Mouse (Mus musculus): ENCODE results near the gene Ppargc1a.

The Ppargc1a gene

GRCm38 (mm10) chr5:51552483-51553091 lies 14.9 kb downstream of the Ppargc1a start:
- peak; percentile 90 for DNase-seq (ENCODE audit: inconsistent ontology term)

- peak; percentile 33 for DNase-seq (ENCODE audit: inconsistent ontology term)
Measured at GRCm38 (mm10) chr5:51551852-51552482, 15.6 kb downstream of the Ppargc1a start.

DNA sequence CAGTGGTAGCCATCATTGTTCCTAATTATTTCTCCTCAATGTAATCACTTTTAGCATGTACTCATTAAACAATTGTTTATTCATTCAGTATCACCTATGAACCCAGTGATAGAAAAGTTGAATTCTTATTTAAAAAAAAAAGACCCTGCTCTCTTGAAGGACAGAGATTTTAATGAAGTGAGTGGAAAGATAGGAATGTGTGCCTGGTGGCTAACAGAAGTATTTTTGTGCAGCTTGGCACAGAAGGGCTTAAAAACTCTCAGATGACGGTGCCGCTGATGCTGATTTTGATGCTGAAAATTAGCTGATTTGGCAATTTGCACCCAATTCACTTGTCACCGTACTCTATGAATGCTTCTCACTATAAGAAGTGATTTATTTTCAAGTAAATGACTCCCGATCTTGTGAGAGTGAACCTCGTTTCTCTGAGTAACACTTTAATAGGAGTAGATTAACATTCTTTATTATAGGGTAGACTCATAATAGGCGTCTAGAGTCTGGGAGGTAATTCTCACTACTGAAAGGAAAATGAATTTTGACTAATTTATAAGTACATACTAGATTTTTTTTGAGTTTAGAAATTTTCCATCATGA lies 20.0 kb downstream of the Ppargc1a start:
- peak; percentile 79 for DNase-seq (ENCODE audit: inconsistent ontology term)

GRCm38 (mm10) chr5:51546817-51547216 lies 20.7 kb downstream of the Ppargc1a start:
- DNase-seq (ENCODE audit: inconsistent ontology term), result no peak

- peak; percentile 55 for DNase-seq (ENCODE audit: inconsistent ontology term)
Measured at GRCm38 (mm10) chr5:51545133-51546049, 22.1 kb downstream of the Ppargc1a start.

GRCm38 (mm10) chr5:51544141-51544735 lies 23.3 kb downstream of the Ppargc1a start:
- DNase-seq (ENCODE audit: inconsistent ontology term), result peak; percentile 84

DNA sequence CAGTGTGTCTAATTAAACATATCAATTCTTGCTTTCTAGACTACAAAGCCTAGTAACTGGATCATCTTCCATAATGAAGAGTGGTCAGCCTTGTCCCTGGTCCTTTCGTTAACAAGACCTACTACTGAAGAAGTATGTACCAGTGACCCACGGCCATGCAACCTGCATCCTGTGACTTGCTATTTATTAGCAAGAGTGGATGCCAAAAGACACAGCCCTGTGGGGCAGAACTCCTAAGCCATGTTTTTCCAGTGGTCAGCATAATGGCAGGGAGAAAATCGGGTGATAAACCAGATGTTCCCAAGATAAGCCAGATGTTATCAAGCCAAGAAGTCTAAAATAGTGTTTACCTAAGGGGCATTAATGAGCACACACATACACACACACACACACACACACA lies 26.0 kb downstream of the Ppargc1a start:
- no peak for DNase-seq (ENCODE audit: inconsistent ontology term)

- DNase-seq (ENCODE audit: inconsistent ontology term), result peak; percentile 45
Measured at GRCm38 (mm10) chr5:51540816-51541215, 26.7 kb downstream of the Ppargc1a start.

DNA sequence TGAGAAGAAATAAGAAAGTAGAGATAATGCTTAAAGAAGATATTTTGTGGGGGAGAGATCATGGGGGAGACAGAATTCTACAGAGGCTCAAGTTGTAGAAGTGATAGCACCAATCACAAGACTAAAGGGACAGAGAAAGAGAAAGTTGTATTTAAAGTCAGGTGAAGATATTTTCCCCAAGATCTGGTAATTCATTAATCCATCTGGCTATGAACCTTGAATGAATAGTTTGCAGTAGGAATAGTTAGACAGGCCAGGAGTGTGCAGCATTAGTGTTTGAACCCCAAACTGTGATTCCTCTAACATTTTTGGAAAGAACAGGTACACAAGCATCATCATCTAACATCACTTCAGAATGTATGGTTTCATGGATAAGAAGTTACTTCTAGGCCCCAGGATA lies 28.0 kb downstream of the Ppargc1a start:
- no peak for DNase-seq (ENCODE audit: inconsistent ontology term)

DNA sequence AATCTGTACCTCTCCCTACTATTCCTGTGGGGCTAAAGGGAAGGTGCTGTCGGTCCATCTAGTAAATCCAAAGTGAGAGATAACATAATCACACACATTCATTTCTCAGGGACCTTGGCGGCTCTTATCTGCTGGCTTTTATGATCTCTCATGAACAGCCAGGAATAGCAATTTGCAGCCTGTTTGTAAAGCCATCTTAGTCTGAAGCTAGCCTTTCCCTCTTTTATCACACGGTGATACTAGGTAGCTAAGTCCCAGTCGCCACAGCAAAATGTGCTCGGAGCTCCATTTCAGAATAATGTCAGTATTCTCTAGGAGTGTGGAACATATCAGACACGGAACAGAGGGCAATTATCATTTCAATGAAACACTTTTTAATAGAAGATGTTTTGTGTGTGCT lies 29.2 kb downstream of the Ppargc1a start:
- DNase-seq (ENCODE audit: inconsistent ontology term), result no peak

DNA sequence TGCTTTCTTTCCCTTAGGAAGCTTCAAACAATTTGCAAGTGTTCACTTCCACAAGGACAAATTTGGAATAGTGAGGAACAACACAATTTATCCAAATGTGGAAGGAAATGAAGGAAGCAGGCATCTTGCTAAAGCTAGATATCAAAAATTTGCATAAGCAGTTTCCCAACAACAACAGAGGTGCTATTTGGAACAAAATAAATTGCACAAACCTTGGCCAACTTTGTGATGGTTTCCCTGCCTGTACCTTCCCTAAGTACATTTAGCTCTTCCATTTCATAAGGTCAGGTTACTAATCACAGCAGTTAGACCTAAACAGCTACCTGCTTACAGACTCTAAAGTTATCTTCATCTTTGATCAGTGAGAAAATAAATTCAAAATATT lies 29.9 kb downstream of the Ppargc1a start:
- no peak for DNase-seq (ENCODE audit: inconsistent ontology term)

DNA sequence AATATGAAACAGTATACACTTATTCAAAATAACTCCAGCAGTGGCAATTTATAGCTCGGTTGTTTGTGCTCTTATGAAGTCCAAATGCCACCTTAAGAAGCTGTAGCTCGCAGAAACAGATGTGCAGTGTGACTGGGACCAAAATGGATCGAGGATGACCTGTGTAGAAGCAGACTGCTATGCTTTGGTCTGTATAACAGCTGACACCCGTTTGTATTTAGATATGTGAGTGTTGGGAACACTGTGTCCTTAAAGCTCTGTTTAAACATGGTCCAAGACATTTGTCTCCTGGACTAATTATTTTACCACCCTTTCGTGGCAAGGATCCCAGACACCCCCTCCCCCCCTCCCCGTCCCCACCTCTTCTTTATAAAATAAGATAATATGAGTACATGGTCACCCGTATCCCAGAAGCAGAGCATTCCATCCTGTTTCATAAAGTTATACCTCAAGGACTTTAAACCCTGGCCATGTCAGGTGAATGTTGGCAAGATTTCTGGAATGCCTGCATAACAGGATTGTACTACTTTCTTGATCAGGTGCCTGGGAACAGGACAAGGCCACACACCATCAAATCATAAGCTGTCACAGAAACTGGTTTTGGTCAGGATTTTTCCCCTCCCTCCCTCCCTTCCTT lies 30.4 kb downstream of the Ppargc1a start:
- DNase-seq (ENCODE audit: inconsistent ontology term), result no peak

DNA sequence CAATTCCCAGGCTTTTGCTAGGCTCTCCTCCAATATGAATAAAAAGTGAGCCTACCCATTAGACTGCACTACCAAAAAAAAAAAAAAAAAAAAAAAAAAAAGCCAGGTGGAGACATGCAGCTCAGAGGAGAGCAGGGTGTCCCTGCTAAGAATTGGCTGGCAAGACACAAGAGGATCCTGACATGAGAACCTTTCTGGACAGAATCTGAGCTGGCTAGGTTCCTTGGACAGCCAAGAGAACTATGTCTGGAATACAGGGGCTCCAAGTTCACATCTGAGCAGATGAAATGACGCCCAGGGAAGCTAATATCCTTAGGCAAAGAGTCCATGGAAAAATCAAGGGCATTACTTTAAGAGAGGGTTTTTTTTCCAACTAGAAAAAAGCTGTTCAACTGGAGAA lies 33.1 kb downstream of the Ppargc1a start:
- no peak for DNase-seq (ENCODE audit: inconsistent ontology term)

- no peak for DNase-seq (ENCODE audit: inconsistent ontology term)
Measured at GRCm38 (mm10) chr5:51531286-51531685, 36.2 kb downstream of the Ppargc1a start.

GRCm38 (mm10) chr5:51529444-51529843 lies 38.1 kb downstream of the Ppargc1a start:
- no peak for DNase-seq (ENCODE audit: inconsistent ontology term)

- DNase-seq (ENCODE audit: inconsistent ontology term), result no peak
Measured at GRCm38 (mm10) chr5:51528165-51528498, 39.4 kb downstream of the Ppargc1a start.

DNA sequence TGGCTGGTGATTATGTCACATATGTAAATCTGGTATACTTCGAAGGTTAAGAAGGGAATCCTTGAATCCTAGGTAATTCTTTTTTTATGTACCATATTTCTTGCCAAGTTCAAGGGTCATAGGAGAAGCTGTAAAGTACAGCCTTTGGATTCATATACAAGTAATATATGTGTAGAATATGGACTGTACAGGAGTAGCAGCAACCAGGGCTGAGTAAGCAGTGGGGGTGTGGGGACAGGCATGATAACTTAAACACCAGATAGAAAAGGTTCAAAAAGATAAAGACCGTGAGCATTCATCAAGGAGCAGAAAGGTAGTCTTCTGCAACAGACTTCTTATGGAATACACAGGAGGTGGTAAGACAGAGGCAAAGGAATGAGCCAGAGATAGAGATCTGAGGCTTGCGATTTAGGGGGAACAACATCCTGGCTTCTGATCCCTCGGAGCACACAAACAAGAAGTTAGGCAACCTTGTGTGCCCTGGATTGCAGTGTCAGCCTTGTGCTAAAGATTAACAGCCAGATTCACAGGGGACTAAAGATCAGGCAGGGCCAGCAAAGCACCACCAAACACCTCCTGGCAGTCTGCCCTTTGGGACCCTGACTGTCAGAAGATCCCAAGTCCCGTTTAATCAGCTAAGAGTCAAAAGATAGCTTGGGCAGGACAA lies 39.9 kb downstream of the Ppargc1a start:
- no peak for DNase-seq (ENCODE audit: inconsistent ontology term)

- no peak for DNase-seq (ENCODE audit: inconsistent ontology term)
Measured at GRCm38 (mm10) chr5:51525858-51526257, 41.7 kb downstream of the Ppargc1a start.

DNA sequence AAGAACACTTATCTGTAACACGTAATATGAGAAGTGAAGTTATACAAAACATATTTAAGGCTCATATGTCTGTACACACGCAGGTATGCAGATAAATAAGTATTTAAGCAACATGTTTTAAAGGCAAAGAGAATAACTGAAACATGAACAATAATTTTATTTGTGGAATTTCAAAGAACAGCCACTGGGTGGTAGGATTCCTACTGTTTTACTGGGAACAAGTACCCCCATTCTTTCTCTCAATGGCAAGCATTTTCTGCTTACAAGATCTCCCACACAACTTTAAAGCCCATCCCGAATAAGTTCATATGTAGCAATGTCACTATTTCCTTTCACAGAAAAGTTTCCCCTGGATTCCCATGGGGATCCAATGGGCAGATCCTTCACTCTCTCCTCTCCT lies 46.7 kb downstream of the Ppargc1a start:
- no peak for DNase-seq (ENCODE audit: inconsistent ontology term)

DNA sequence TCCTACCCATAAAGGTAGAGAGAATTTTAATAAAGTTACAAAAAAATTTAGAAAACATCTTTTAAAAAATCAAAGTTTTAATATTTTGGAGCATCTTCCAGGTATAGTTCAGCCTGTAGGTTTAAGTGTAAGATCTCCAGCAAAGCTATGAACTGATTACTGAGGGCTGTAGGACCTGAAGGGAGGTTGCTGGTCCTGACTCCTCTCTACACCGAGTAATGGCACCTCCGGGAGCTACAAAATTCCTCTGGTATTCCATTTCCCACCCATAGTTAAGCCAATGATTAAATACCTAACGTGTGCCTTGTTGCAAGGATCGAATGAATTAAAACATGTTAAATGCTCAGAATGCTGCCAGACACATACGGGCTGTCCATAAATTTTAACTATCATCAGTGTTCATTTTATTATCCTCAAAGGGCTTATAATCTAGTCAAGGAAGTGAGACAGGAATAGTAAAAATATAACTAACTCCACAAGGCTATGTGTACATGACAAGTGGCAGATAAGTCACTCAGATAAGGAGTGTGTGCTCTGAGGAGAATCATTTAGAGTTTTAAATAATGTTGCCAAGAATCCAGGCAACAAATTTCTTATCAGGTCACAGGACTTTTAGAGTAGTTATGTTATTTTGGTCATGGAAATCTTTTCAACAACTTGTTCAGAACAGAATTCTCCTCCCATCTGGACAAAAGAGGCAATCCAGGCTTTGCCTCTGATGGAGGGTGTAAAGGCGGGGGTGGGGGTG lies 49.9 kb downstream of the Ppargc1a start:
- DNase-seq (ENCODE audit: inconsistent ontology term), result no peak

Measured in Muller cell, postnatal 12 days (primary cell).